Mouse (Mus musculus) erythroblast, embryonic 14.5 days (primary cell): ENCODE results near the gene Klhl36.

ENCODE experiments used
- GATA1 ChIP-seq: IDR thresholded peaks from 2 replicates; pipeline ENCODE4 v1.6.1; 2012; ENCODE audit warnings: low read length, inconsistent platforms, mixed read lengths
- TAL1 ChIP-seq: IDR thresholded peaks from 3 replicates; pipeline ENCODE4 v1.6.1; 2012; ENCODE audit warnings: low read length, inconsistent platforms, mixed read lengths

GRCm38 (mm10) chr8:119855656-119856055, 6.4 kb upstream of the Klhl36 start:
- TF ChIP-seq GATA1 (no peak), TAL1 (no peak)
